Mouse (Mus musculus) heart, embryonic 14.5 days (tissue): ENCODE measurements at regions not wholly inside any gene's neighbourhood (a gene's known extent, or its start where the extent isn't known, plus 50 kb on each side); places are given as distances from the start of the nearest gene placed in this dataset.

ENCODE experiments used
- ATAC-seq: fragments of 200-750 bp; cut with Nextera tagmentation; 2 replicates; pipeline ENCODE4 v1.8.0; 2017; ENCODE audit warnings: low read depth, moderate TSS enrichment; ENCODE audit not compliant: insufficient number of reproducible peaks, insufficient read depth, low FRiP score
- H3K27ac ChIP-seq, 2 experiments: fragments of 200-500 bp in 1 of 2; fragments of 300-500 bp in 1 of 2; sonication (generic) in 1 of 2; replicated peaks in 1 of 2; 2 replicates each; pipeline ENCODE4 v1.5.1; 2012 to 2014; ENCODE audit warnings: low read depth in 2 of 2, low read length in 2 of 2, control low read depth in 1 of 2, mild to moderate bottlenecking in 1 of 2, mixed read lengths in 1 of 2; ENCODE audit not compliant: control insufficient read depth in 1 of 2, insufficient read depth in 1 of 2
- H3K27me3 ChIP-seq: fragments of 300-500 bp; sonication (generic); 2 replicates; pipeline ENCODE4 v1.6.1; 2014; ENCODE audit warnings: mild to moderate bottlenecking, low read length, control low read depth; ENCODE audit not compliant: control insufficient read depth, insufficient read depth
- H3K36me3 ChIP-seq: fragments of 300-500 bp; sonication (generic); 2 replicates; pipeline ENCODE4 v1.6.1; 2014; ENCODE audit warnings: mild to moderate bottlenecking, control low read depth, low read length, mixed read lengths; ENCODE audit not compliant: control insufficient read depth, insufficient read depth
- H3K4me1 ChIP-seq, 2 experiments: fragments of 200-500 bp in 1 of 2; fragments of 300-500 bp in 1 of 2; sonication (generic) in 1 of 2; 2 replicates each; pipeline ENCODE4 v1.6.1; 2012 to 2014; ENCODE audit warnings: low read length in 2 of 2, control low read depth in 1 of 2, mixed read lengths in 1 of 2; ENCODE audit not compliant: control insufficient read depth in 2 of 2, insufficient read depth in 2 of 2
- H3K4me2 ChIP-seq: fragments of 300-500 bp; sonication (generic); 2 replicates; pipeline ENCODE4 v1.6.1; 2014; ENCODE audit warnings: mild to moderate bottlenecking, low read length
- H3K4me3 ChIP-seq, 2 experiments: fragments of 200-500 bp in 1 of 2; fragments of 300-500 bp in 1 of 2; sonication (generic) in 1 of 2; 2 replicates each; pipeline ENCODE4 v1.5.1; 2012 to 2014; ENCODE audit warnings: low read length in 2 of 2, mild to moderate bottlenecking in 2 of 2, control low read depth in 1 of 2, low read depth in 1 of 2, moderate library complexity in 1 of 2; ENCODE audit not compliant: control insufficient read depth in 1 of 2, insufficient read depth in 1 of 2
- H3K9ac ChIP-seq: fragments of 300-500 bp; sonication (generic); 2 replicates; pipeline ENCODE4 v1.6.1; 2014; ENCODE audit warnings: mild to moderate bottlenecking, low read length
- H3K9me3 ChIP-seq: fragments of 300-500 bp; sonication (generic); 2 replicates; pipeline ENCODE4 v1.6.1; 2016; ENCODE audit warnings: low read length, control low read depth; ENCODE audit not compliant: control insufficient read depth
- WGBS: fragments of 180-500 bp; shearing (Covaris S2); extraction: QIAGEN DNeasy Blood & Tissue Kit; methylation state at CpG from one replicate; pipeline ENCODE4 v1.1.7; 2014; 5-methylcytosine and 5-hydroxymethylcytosine counted together

DNA sequence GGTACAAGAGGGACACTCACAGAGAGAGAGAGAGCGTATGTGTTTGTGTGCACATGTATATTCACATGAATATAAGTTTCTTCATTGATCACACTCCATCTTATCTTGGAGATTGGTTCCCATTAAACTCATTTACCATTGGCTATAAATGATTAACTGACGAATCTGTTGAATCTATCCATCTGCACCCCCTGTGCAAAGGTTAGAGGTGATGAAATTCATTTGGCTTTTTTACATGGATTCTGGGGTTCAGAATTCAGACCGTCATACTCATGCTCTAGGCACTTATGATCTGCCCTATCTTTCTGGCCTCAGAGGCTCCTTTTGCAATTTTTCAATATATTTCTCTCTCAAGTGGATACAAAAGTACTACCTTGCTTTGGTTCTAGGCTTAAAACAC lies 3582.9 kb upstream of the Gm7489 start:
- no peak for ATAC-seq

DNA sequence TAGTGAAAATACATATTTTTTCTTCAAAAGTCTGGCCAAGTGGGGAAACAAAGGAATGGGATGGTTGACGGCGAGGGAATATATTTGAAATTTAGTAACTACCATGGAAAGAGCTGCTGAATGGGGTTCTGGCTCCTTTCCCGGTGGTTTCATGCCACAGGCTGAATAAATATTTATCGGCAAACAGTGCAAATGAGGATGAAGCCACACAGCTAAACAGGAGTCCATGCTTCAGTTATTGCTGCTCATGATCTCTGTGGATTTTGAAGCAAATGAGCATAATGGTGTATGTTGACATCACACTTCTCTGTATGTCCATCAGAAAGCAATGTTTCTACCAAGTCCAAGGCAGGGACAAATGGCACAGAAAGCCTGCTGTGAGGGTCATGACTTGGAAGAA lies 3580.6 kb upstream of the Gm7489 start:
- no peaks in the 10 kb centered on the region for H3K27me3 ChIP-seq
- H3K27ac ChIP-seq = no peak overlapping the region
- ATAC-seq = no peak
- no peaks in the 10 kb centered on the region for H3K36me3 ChIP-seq
- H3K9me3 ChIP-seq = no peaks in the 10 kb centered on the region
- no peak overlapping the region for H3K4me2 ChIP-seq
- 88% methylated on average over 4 of the region's 4 CpGs for WGBS
- no peak overlapping the region for H3K4me3 ChIP-seq
- H3K9ac ChIP-seq = no peak overlapping the region
- no peaks in the 10 kb centered on the region for H3K4me1 ChIP-seq

More for the DNA sequence above, 3582.9 kb upstream of the Gm7489 start:
- Histone ChIP-seq H3K4me1 (no peaks in the 10 kb centered on the region), H3K9me3 (no peaks in the 10 kb centered on the region), H3K27ac (no peak overlapping the region), H3K4me2 (no peak overlapping the region), H3K36me3 (no peaks in the 10 kb centered on the region), H3K27me3 (no peaks in the 10 kb centered on the region), H3K4me3 (no peak overlapping the region), H3K9ac (no peak overlapping the region)
- 84% methylated on average over 3 of the region's 3 CpGs for WGBS

DNA sequence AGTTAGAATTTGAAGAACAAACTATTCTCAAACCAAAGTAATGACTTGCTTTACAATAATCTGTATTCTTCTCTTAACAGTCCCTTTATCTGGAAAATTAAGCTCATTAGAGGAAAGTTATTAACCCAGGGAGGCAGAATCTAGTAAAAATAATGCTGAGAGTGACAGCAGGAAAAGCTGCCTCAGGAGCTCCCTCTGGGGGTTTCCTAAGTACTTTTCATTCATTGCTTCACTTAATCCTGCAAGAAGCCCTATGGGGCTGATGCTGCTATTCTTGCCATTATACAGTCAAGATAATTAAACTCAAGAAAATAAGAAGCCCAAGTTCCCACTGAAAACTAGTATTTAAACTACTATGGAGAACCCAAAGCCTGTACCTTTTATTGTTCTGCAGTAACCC lies 3563.9 kb upstream of the Gm7489 start:
- no peaks in the 10 kb centered on the region for H3K4me1 ChIP-seq
- no peak overlapping the region for H3K4me2 ChIP-seq
- no peaks in the 10 kb centered on the region for H3K9me3 ChIP-seq
- no peak overlapping the region for H3K9ac ChIP-seq
- no peaks in the 10 kb centered on the region for H3K36me3 ChIP-seq
- H3K27ac ChIP-seq = no peak overlapping the region
- no peaks in the 10 kb centered on the region for H3K27me3 ChIP-seq
- H3K4me3 ChIP-seq = no peak overlapping the region
- ATAC-seq = no peak

DNA sequence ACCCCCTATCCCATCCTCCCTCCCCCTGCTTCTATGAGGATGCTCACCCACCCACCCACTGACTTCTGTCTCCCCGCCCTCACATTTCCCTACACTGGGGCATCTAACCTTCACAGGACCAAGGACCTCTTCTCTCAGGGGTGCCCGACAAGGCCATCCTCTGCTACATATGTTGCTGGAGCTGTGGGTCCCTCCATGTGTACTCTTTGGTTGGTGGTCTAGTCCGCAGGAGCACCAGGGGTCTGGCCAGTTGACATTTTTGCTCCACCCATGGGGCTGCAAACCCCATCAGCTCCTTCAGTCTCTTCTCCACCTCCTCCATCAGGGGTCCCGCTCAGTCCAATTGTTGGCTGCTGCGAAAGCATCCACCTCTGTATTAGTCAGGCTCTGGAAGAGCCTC lies 3539.2 kb upstream of the Gm7489 start:
- Histone ChIP-seq H3K9me3 (no peaks in the 10 kb centered on the region), H3K27ac (no peak overlapping the region), H3K4me2 (no peak overlapping the region), H3K4me3 (no peak overlapping the region), H3K27me3 (no peaks in the 10 kb centered on the region), H3K9ac (no peak overlapping the region), H3K4me1 (no peaks in the 10 kb centered on the region), H3K36me3 (no peaks in the 10 kb centered on the region)
- 89% methylated on average over 5 of the region's 5 CpGs for WGBS
- no peak for ATAC-seq

DNA sequence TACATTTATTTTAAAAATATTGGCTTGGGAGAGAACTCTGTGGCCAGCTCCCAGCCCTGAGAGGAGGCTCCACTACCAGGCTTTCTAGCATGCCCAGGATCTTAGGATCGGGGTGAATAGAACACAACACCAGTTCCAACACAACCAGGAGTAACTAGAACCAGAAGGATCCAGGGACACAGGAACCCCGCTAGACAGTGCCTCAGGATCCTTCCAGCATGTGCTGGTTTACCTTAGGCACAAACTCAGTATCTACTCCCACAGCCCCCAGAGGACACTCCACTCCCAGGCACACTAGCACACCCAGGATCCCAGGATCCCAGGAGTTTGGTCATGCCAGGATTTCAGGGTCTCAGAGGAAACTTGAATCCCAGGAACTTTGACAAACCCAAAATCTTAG lies 3537.8 kb upstream of the Gm7489 start:
- no peak for ATAC-seq
- no peaks in the 10 kb centered on the region for H3K36me3 ChIP-seq
- 81% methylated on average over 2 of the region's 2 CpGs for WGBS
- no peak overlapping the region for H3K9ac ChIP-seq
- no peak overlapping the region for H3K27ac ChIP-seq
- H3K4me2 ChIP-seq = no peak overlapping the region
- H3K9me3 ChIP-seq = no peaks in the 10 kb centered on the region
- no peaks in the 10 kb centered on the region for H3K4me1 ChIP-seq
- no peaks in the 10 kb centered on the region for H3K27me3 ChIP-seq
- no peak overlapping the region for H3K4me3 ChIP-seq

DNA sequence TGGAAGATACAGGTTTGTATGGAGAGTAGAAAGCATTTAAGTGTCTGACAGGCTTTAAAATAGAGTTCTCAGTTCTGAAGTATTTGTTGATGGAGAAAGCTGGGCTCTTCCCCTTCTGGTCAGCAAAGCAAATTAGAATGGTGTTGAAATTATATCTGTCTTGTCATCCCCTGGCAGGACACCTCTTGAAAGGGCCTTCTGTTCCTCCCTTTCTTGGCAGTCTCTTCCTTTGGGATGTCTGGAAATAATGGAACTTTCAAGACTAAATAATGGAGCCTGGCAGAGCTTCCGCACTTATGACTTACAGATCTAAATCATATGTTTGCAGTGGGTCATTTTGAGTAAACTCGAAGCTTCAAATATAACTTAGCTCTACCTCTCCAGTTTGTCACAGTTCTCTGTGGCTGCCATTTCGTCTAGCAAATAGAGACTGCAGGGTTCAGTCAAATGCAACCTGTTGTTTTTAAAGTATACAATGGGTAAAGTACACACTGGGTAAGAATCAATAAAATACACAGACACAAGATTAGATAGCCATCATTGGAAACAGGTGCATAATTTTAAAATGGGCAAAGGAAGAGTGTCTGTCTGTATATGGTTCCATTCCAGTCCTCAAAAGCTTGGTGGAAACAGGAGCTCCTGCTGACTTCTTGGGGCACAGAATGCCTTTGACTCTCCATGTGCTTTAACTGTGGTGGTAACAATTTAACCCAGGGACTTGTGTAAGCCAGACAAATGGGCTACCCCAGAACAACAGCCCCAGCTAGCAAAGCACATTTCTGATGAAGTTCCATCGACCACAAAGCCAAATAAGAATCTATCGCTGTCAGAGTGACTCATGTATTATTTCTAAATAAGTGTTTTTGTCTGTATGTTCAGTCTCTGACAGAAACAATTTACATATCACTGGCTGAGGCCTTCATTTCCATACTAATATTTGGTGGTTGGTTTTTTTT lies 3524.4 kb upstream of the Gm7489 start:
- no peak for ATAC-seq
- Histone ChIP-seq H3K27ac (no peak overlapping the region), H3K4me1 (no peaks in the 10 kb centered on the region), H3K9me3 (no peaks in the 10 kb centered on the region), H3K36me3 (no peaks in the 10 kb centered on the region), H3K9ac (no peak overlapping the region), H3K4me3 (no peak overlapping the region), H3K4me2 (no peak overlapping the region), H3K27me3 (no peaks in the 10 kb centered on the region)
- 83% methylated on average over 5 of the region's 5 CpGs for WGBS

DNA sequence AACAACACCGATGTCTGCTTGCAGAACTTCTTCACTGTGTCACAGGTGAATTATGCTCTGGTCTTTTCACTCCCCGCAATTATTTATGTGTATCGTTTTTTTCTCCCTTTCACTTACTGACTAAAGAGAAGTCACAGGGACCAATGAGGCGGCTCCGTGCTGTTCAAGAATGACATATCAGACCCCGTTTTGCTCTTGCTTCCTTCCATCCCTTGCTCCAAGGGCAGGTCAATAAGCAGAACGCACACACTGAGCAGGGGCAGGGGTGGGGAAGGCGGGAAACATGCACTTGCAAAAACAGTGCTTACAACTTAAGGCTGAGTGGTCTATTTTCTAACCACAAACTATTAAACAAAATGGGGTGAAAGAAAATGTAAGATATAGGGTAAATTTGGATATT lies 3523.4 kb upstream of the Gm7489 start:
- Histone ChIP-seq H3K4me3 (no peak overlapping the region), H3K27ac (no peak overlapping the region)

More for the DNA sequence above, 3523.4 kb upstream of the Gm7489 start:
- H3K9me3 ChIP-seq = no peaks in the 10 kb centered on the region
- H3K4me1 ChIP-seq = no peaks in the 10 kb centered on the region
- H3K9ac ChIP-seq = no peak overlapping the region
- no peak for ATAC-seq
- 77% methylated on average over 8 of the region's 8 CpGs for WGBS
- no peak overlapping the region for H3K4me2 ChIP-seq
- H3K36me3 ChIP-seq = no peaks in the 10 kb centered on the region
- H3K27me3 ChIP-seq = no peaks in the 10 kb centered on the region
